In the genomic region with DNA sequence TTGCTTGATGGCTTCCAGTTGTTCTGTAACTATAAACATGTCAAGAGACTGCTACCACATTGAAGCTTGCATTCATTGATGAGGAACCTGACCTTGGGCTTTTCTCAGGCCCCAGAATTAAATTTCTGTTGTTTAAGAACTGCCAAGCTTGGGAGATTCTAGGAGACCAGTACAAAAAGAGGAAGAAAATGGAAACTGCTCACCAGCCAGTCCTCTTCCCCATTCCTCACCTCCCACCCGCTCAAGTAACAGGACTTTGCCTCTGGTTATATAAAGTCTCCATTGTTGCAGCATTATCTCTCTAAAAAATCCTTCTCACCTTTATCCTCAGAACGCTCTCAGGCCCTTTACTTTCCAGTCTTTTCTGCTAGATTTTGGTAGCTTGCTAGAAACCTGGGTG, we compare ENCODE assay signal across 19 mouse cellular contexts.
"Had no signal": no experiment of that assay in that cellular context is flagged by ENCODE, and none has a peak within 500 bp of the region (broad histone marks: within the 10 kb centered on the region; RNA-seq: fewer than 3 reads in every experiment).

No protein-coding gene starts in this region.

- DNase-seq: lung, adult 18-20 months; lung, embryonic 14.5 days; lung, postnatal 10 days; lung, postnatal 4 days; midbrain, embryonic 14.5 days; retina, postnatal 1 day; right cerebral cortex, adult 18-20 months; right cerebral cortex, postnatal 25 days; right cerebral cortex, postnatal 4 days; spleen, adult 18-20 months; thymus, adult 18-20 months; thymus, postnatal 14 days; thymus, postnatal 36 days had no signal

- H3K9ac ChIP-seq: liver, embryonic 14.5 days; lung, embryonic 14.5 days; neural tube, embryonic 13.5 days; neural tube, embryonic 15.5 days had no signal

- H3K9me3 ChIP-seq: neural tube, embryonic 13.5 days; neural tube, embryonic 15.5 days had no signal

- H3K27me3 ChIP-seq: neural tube, embryonic 13.5 days; neural tube, embryonic 15.5 days had no signal

- H3K4me3 ChIP-seq: myocyte; neural tube, embryonic 13.5 days; neural tube, embryonic 15.5 days had no signal

- H3K4me2 ChIP-seq: lung, embryonic 14.5 days; midbrain, embryonic 11.5 days; neural tube, embryonic 13.5 days; neural tube, embryonic 15.5 days had no signal

- H3K27ac ChIP-seq: liver, embryonic 14.5 days; neural tube, embryonic 13.5 days; neural tube, embryonic 15.5 days had no signal

- H3K36me3 ChIP-seq: neural tube, embryonic 13.5 days; neural tube, embryonic 15.5 days had no signal

- ATAC-seq: midbrain, embryonic 16.5 days had no signal
